Mouse (Mus musculus) midbrain, postnatal 0 days (tissue): ENCODE results near the gene A730071L15Rik. TPM values are rescaled to one million over a fixed set of nuclear protein-coding genes. Genes with fewer than 3 reads are reported as not detected.
A peak's percentile ranks its signal among the peaks of the same experiment; 100 is the strongest.

Source experiments
- ATAC-seq: fragments of 200-750 bp; cut with Nextera tagmentation; 2 replicates; pipeline ENCODE4 v1.8.0; 2017; ENCODE audit warnings: moderate number of reproducible peaks, mild to moderate bottlenecking, moderate TSS enrichment, moderate library complexity; ENCODE audit not compliant: low FRiP score
- DNase-seq: peaks from one replicate; pipeline ENCODE4 v3.0.0-alpha.2; 2015; ENCODE audit warnings: low spot score
- H3K27ac ChIP-seq: fragments of 300-500 bp; sonication (generic); 2 replicates; pipeline ENCODE4 v1.5.1; 2014; ENCODE audit warnings: low read depth, mild to moderate bottlenecking, low read length, mixed read lengths
- H3K27me3 ChIP-seq: fragments of 300-500 bp; sonication (generic); 2 replicates; pipeline ENCODE4 v1.6.1; 2014; ENCODE audit warnings: low read length, control low read depth, mixed read lengths; ENCODE audit not compliant: insufficient read depth
- H3K36me3 ChIP-seq: fragments of 300-500 bp; sonication (generic); 2 replicates; pipeline ENCODE4 v1.6.1; 2014; ENCODE audit warnings: low read length, control low read depth, mixed read lengths; ENCODE audit not compliant: insufficient read depth
- H3K4me1 ChIP-seq: fragments of 300-500 bp; sonication (generic); 2 replicates; pipeline ENCODE4 v1.6.1; 2014; ENCODE audit warnings: mild to moderate bottlenecking, control low read depth, antibody characterized with exemption, low read length, mixed read lengths; ENCODE audit not compliant: insufficient read depth
- H3K4me2 ChIP-seq: fragments of 300-500 bp; sonication (generic); 2 replicates; pipeline ENCODE4 v1.6.1; 2014; ENCODE audit warnings: low read depth, mild to moderate bottlenecking, low read length, mixed read lengths; ENCODE audit not compliant: poor library complexity, severe bottlenecking
- H3K4me3 ChIP-seq: fragments of 300-500 bp; sonication (generic); 2 replicates; pipeline ENCODE4 v1.5.1; 2014; ENCODE audit warnings: low read depth, mild to moderate bottlenecking, low read length, moderate library complexity
- H3K9ac ChIP-seq: fragments of 300-500 bp; sonication (generic); replicated peaks from 2 replicates; pipeline ENCODE4 v1.6.1; 2014; ENCODE audit warnings: mild to moderate bottlenecking, low read length, moderate library complexity, mixed read lengths; ENCODE audit not compliant: poor library complexity, severe bottlenecking
- H3K9me3 ChIP-seq: fragments of 300-500 bp; sonication (generic); 2 replicates; pipeline ENCODE4 v1.6.1; 2016; ENCODE audit warnings: low read length, control low read depth
- CTCF ChIP-seq: IDR thresholded peaks from 2 replicates; pipeline ENCODE4 v1.5.1; 2016; ENCODE audit warnings: antibody characterized with exemption, mild to moderate bottlenecking
- whole genome bisulfite sequencing: fragments of 180-500 bp; shearing (Covaris S2); extraction: QIAGEN DNeasy Blood & Tissue Kit; methylation state at CpG from one replicate; pipeline ENCODE4 v1.1.7; 2014; 5-methylcytosine and 5-hydroxymethylcytosine counted together
- polyA plus RNA-seq: library from polyadenylated mRNA; unstranded; fragments of >200 nt; fragmentation: Nextera tagmentation; extraction: Ambion mirVana; gene quantifications from 2 replicates; pipeline ENCODE4 v1.2.1, GENCODE M21; 2015
- total RNA-seq: library from RNA; depleted of rRNA; stranded (reverse); fragments of >200 nt; gene quantifications from 2 replicates; pipeline ENCODE4 v1.2.3, GENCODE M21; 2014

A730071L15Rik gene
- total and polyA plus RNA-seq, 2 experiments from 2014 or later, result 0.11 to 0.23 TPM

DNA sequence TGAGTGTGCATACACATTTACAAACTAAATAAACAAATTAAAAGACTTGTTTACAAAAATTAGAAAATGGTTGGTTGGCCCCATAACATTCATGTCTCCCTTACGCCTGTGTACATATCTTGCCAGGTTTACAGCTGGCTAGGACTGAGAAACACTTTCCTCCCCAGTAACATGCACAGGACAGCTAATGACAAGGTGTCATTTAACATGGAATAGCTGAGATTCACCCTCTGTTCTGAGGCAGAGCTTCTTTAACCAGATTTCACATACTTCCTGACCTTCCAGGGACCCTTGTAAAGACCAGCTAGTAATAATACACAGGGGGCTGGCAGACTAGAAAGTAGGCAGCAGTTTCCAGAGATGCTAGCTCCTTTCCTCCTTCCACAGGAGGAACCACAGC lies 8.3 kb downstream of the A730071L15Rik start:
- no peak overlapping the region for H3K27ac ChIP-seq
- no peak for DNase-seq
- TF ChIP-seq CTCF, result no peak

DNA sequence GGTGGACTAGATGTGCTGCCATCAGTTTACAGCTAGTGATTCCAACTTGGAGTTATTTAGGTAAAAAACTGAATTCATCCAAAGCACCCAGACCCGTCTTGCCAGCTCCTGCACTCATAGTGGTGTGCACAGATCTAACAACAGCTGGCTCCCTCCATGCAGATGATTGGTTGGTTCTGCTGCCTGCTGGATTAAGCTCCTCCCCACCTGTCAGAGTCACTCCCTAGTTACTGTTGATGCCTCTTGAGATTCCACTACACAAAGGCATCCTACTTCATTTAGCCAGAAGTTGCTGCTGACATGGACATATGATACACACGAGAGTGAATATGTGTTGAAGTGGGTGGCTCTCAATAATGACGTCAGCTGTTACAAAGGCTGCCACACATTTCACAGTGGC lies 17.0 kb downstream of the A730071L15Rik start:
- H3K4me3 ChIP-seq, result no peak overlapping the region
- H3K36me3 ChIP-seq, result no peaks in the 10 kb centered on the region
- no peak overlapping the region for H3K27ac ChIP-seq
- no peak for TF ChIP-seq CTCF
- no peaks in the 10 kb centered on the region for H3K9me3 ChIP-seq
- ATAC-seq (no peak), DNase-seq (no peak)
- H3K9ac ChIP-seq, result no peak overlapping the region
- H3K27me3 ChIP-seq, result no peaks in the 10 kb centered on the region
- H3K4me2 ChIP-seq, result no peak overlapping the region
- WGBS, result 58% methylated on average over 3 of the region's 3 CpGs
- H3K4me1 ChIP-seq, result no peaks in the 10 kb centered on the region

More for the DNA sequence above, 8.3 kb downstream of the A730071L15Rik start:
- H3K4me3 ChIP-seq, result no peak overlapping the region
- H3K4me1 ChIP-seq, result no peaks in the 10 kb centered on the region
- 96% methylated on average over 1 of the region's 1 CpGs for WGBS
- ATAC-seq, result no peak
- H3K36me3 ChIP-seq, result no peaks in the 10 kb centered on the region
- H3K9me3 ChIP-seq, result no peaks in the 10 kb centered on the region; the same call in 1 of the 2 replicates
- no peak overlapping the region for H3K9ac ChIP-seq
- no peak overlapping the region for H3K4me2 ChIP-seq
- no peaks in the 10 kb centered on the region; the same call in 1 of the 2 replicates for H3K27me3 ChIP-seq

DNA sequence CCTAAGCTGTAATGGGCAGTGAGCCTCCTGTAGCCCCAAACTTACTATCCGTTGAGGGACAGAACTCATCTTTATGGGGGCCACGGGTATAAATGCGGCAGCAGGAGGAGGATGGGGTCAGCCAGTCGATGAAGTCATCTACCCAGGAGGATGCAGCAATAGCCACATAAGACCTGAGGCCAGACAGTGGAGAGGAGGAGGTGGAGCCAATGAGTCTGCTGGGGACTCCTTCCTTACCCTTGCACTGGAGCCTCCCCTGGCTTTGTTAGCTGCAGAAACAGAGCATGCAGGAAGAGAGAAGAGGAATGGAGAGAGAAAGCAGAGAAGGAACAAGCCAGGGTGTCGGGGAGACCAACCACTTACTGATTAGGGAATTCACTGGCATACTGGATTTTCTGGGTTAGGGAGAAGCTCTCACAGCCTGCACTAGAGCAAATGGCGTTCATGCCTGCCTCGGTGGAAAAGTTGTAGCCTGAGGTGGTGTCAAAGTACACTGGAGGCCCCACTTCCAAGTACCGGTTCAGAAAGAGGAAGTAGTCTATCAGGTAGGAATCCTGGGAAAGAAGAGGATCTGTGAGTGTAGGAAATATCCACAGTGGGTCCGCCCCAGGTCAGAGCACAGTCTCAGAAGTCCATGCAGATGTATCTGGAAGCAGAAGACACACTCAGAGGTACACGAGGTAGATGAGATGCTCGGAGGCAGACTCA lies 18.5 kb downstream of the A730071L15Rik start:
- ATAC-seq, result no peak
- 85% methylated on average over 11 of the region's 11 CpGs for WGBS

DNA sequence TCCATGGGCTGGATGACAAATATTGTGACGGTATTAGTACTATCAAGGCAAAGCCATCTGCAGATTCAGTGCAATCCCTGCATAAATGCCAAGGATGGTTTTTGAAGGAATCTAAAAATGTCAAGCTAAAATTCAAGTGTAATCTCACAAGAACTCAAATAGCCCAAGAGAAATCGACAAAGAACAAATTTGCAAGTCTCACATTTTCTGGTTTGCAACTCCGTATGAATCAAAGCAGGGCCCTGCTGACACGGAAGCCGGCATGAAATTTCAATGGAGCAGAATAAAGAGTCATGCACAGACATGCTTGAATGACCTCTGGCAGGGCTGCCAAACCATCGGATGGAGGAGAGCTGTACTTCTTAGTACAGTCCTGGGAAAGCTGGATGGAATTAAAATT lies 20.1 kb downstream of the A730071L15Rik start:
- WGBS, result 67% methylated on average over 6 of the region's 6 CpGs
- ATAC-seq, result no peak

More for the DNA sequence above, 18.5 kb downstream of the A730071L15Rik start:
- Histone ChIP-seq H3K4me2 (no peak overlapping the region), H3K27me3 (no peaks in the 10 kb centered on the region), H3K27ac (no peak overlapping the region), H3K36me3 (no peaks in the 10 kb centered on the region), H3K9me3 (no peaks in the 10 kb centered on the region), H3K4me3 (no peak overlapping the region), H3K4me1 (no peaks in the 10 kb centered on the region), H3K9ac (no peak overlapping the region)
- DNase-seq, result no peak
- no peak for TF ChIP-seq CTCF

DNA sequence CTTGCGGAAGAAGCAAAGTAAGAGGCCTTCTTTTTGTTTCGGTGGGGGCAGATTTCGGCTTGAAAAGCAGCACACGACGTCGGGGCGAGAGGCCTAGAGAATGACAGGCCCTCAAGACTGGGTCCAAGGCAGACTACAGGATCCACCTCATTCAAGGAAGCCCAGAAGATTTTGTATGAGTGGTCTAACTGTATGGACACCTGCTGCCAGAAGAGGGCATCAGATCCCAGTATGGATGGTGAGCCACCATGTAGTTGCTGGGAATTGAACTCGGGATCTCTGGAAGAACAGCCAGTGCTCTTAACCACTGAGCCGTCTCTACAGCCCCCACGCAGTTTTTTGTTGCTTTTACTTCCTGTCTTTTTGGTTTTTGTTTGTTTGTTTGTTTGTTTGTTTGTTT lies 22.4 kb downstream of the A730071L15Rik start:
- DNase-seq (no peak), ATAC-seq (no peak)
- Histone ChIP-seq H3K27me3 (no peaks in the 10 kb centered on the region), H3K9me3 (no peaks in the 10 kb centered on the region), H3K4me2 (no peak overlapping the region), H3K4me3 (no peak overlapping the region), H3K9ac (no peak overlapping the region), H3K4me1 (no peaks in the 10 kb centered on the region), H3K36me3 (no peaks in the 10 kb centered on the region), H3K27ac (no peak overlapping the region)
- WGBS, result 95% methylated on average over 10 of the region's 10 CpGs
- TF ChIP-seq CTCF, result no peak

More for the DNA sequence above, 20.1 kb downstream of the A730071L15Rik start:
- no peaks in the 10 kb centered on the region for H3K36me3 ChIP-seq
- DNase-seq, result peak; percentile 10
- no peaks in the 10 kb centered on the region for H3K4me1 ChIP-seq
- H3K27me3 ChIP-seq, result no peaks in the 10 kb centered on the region
- TF ChIP-seq CTCF, result no peak
- no peaks in the 10 kb centered on the region for H3K9me3 ChIP-seq
- H3K9ac ChIP-seq, result no peak overlapping the region
- H3K4me3 ChIP-seq, result no peak overlapping the region
- H3K27ac ChIP-seq, result no peak overlapping the region
- H3K4me2 ChIP-seq, result no peak overlapping the region

DNA sequence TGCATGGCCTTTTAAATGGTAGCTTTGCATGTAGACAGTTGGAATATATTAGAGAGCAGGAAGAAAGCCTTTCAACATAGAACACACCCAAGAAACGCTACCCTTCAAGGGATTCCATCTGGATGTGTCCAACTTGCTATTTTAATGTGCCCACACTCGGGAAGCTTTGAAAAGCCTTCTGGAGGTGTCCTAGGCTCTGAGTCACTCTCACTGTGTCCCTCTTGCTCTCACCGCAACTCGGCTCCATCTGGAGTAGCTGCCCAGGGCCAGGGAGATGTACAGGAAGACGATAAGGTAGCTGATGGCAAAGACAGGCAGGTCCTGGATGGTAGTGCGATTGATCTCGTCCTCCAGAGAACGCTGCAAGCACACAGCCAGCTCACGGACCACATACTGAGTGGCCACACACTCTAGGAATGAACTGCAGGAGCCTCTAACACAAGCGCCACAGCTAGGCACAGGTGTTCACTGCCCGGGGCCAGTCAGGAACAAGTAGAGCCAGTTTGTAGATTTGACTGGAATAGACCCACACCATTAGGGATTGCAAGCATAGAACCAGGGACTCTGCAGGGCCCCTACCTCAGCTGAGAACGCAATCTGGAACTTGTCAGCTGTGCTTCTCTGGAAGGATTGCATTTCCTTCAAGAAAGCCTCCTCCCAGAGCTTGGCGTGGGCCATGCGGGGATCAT lies 24.9 kb downstream of the A730071L15Rik start:
- Histone ChIP-seq H3K9ac (no peak overlapping the region), H3K4me2 (no peak overlapping the region), H3K36me3 (no peaks in the 10 kb centered on the region), H3K27me3 (no peaks in the 10 kb centered on the region), H3K4me1 (no peaks in the 10 kb centered on the region), H3K27ac (no peak overlapping the region), H3K9me3 (no peaks in the 10 kb centered on the region), H3K4me3 (no peak overlapping the region)
- DNase-seq (no peak), ATAC-seq (no peak)
- WGBS, result 81% methylated on average over 14 of the region's 14 CpGs
- TF ChIP-seq CTCF, result no peak
